Mouse (Mus musculus): ENCODE measurements at regions not wholly inside any gene's neighbourhood (a gene's known extent, or its start where the extent isn't known, plus 50 kb on each side); places are given as distances from the start of the nearest gene placed in this dataset.

DNA sequence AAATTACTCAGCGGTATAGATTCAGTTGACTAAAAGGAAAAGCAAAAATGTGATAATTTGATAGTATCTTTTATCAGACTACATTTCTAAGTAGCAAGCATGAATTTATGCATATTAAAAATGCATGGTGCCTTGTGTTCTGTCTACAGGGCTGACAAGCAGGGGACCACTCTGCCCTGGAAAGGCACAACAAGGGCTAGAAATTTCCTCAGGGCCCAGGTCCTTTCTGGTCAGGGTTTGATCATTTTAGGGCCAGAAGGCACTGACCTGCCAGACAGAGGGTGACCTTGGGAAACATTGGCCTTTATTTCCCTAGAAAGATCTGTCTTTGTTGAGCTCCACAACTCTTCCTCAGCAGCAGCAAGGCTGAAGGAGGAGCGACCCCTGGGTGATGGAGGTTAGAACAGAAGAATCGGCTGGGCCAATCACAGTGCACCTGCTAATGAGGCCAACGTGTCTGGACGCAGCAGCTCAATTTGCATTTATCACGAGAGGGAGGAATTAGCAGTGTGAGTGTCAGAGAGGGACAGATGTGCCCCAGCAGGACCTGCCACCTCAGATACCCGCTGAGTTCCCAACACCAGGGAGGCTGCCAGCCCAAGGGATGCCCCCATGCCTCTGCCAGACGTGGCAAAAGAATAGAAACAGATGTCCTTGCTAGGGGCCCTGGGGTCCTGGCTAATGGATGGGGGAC is 297.0 kb upstream of the Pou3f3 start:
- DNase-seq (ENCODE audit: low spot score in 2 of 2) = no peak
- intact Hi-C loops (cut with DNase I) = no loop called here

DNA sequence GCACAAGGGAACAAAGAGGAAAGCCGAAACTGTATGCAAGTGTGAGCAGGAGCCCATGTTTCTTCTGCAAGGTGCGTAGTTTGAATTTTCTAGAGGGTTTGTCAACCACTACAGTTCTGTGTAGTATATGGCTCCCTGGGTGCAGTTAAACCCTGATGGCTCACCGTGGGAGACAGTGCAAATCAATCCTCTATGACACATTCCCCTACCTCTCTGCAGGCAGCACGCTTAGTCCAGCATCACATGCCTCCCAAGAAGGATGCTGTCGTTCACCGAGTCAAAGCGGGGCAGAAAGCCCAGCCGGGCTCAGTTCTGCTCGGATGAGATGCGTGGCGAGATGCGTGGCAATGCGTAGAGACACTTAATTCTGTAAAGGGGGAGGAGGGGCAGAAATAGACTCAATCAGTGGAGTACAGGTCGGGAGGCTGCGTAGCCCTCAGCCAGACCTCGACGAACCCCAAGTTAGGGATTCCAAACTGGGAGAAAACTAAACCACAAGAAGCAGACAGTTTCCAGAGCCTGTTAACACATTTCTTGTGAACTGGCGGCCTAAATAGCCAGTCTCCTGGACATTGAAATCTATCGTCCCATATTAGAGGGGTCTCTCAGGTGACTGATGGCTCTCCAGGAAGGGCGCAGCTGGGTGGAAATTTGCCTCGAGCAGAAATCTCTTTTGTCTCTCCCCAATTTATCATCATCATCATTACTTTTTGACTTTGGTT is 279.6 kb upstream of the Pou3f3 start:
- no peak for DNase-seq (ENCODE audit: low spot score in 2 of 2)
- intact Hi-C loops (cut with DNase I) = no loop called here

DNA sequence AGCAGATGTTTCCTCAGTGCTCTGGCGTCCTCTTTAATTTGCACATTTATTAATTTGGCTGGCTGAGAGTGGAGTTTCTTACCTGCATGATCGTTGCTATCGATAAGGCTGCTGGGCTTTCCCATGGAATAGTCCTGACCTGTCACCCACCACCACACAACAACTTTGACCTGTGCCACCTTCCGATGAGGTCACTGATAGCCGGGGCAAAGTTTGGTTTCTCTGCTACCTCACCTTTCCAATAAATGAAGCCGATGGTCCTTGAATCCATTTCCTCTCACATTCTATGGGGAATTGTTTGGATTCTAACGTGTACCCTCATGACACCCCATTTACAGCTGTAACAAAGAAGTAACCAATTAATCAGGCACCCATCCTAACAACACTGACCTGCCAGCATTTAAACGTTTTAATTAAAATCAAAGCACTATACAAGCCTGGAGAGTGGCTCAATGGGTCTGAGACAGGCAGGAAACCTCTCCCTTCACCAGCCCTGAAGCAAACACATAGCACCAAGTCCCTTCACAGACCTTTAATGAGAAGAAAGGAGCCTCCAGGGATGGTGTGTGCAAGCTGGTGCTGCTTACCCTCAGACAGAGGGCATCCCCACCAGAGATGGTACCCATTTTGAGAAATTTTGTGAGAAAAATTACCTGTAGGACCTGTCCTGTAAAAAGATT is 278.9 kb upstream of the Pou3f3 start:
- intact Hi-C loops (cut with DNase I) = no loop called here
- no peak for DNase-seq (ENCODE audit: low spot score in 2 of 2)

DNA sequence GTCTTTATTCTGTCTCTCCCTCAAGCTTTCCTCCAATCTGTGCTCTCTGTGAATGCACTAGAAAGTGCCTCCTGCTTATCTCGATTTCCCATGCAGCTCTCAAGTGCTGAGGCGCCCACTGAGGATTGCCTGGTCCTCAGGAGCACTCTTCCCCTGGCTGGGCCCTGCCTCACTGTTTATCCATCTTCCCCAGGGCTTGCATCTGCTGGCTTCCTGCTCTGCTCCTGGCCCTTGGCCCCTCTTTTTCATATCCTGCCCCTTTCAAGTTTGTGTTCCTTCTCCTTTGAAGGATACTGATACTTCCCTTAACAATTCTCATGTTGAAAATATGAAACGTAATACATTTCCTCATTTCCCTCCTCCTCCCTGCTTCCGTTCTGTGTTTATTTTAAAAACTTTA is 277.8 kb upstream of the Pou3f3 start:
- intact Hi-C loops (cut with DNase I) = no loop called here
- no peak for DNase-seq (ENCODE audit: low spot score in 2 of 2)

DNA sequence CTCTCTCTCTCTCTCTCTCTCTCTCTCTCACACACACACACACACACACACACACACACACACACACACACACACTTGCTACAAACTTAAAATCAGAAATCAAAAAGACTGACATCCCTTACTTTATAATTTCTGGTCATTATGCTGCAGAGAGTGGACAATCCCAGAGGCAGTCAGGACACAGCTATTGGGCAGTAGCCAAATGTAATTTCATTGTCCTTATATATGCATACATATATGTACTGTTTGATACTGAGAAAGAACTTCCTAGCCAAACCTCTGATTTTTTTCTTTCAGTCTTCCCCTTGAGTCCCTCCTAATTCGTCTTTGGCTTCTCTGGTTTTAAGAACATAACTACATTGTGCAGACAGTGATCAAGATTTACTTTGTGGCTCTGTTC is 277.3 kb upstream of the Pou3f3 start:
- DNase-seq (ENCODE audit: low spot score in 2 of 2) = no peak
- intact Hi-C loops (cut with DNase I) = no loop called here

DNA sequence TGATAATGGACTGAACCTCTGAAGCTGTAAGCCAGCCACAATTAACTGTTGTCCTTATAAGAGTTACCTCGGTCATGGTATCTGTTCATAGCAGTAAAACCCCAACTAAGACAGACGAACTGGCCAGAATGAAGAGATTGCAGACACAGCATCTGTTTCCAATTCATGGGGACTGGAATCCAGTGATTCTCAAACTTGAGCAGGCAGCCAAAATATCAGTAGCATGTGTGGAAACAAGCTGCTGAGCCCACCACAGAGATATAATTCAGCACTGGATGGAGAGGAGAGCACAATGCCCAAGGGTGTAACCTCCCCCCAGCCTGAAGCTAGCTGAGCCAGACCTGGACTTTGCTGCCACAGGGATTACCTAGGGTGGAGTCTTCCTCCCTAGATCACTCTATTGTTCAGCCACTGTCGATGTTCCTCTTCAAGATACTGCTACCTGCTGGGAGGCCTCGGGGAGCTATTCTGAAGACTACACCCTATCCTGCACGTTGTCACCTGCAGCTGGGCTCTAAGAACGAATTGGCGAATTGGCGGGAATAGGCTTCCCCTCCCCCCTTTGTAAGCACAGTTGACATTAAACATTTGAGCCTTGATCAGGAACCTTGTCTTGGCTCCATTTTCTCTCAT is 259.1 kb upstream of the Pou3f3 start:
- DNase-seq (ENCODE audit: low spot score in 2 of 2) = no peak
- intact Hi-C loops (cut with DNase I) = no loop called here

DNA sequence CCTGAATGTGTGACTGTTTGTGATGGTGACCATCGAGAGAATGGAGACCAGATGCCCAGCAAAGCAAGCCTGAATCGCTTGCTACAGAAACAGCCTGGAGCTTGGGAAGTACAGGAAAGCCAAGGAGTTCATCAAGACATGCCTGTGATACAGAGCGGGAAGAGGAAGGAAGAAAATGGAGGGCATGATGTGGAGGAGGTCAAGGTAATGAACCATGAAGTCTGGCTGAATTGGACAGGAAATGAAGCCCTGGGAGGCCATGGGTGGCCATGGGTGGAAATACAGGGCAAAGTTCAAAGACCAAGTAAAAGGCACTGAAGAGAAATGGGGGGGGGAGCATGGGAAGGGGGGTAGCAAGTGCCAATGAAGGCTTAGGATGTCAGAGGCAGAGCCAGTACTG is 227.2 kb upstream of the Pou3f3 start:
- intact Hi-C loops (cut with DNase I) = no loop called here
- no peak for DNase-seq (ENCODE audit: low spot score in 2 of 2)

DNA sequence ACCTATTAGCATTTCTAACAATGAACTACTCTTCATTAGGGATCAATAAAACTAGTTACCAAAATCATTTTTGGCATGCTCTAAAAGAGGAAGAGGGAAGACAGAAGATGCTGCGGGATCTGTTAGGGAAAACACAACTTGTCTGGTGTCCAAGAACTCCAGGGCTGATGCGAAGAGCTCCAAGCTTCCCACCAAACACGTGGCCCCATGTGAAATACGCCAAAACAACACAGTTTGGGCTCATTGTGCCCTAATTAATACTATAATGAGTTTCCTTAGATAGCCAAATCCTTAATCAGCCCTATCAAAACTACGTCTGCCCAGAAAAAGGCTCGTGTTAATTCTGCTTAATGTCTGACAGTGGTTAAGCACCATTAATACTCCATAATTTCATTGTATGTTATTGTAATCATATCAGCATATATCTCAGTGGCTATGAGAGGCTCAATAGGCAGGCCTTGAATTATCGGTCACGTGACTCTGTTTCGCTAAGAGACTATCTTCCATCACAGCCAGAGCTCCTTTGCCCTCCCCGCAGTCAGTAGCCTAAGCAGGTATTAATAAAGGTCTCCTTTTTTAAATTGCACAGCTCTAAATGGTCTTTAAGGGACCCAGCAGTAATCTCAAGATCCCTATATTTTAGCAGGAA is 223.6 kb upstream of the Pou3f3 start:
- no peak for DNase-seq (ENCODE audit: low spot score in 2 of 2)
- intact Hi-C loops (cut with DNase I) = no loop called here

DNA sequence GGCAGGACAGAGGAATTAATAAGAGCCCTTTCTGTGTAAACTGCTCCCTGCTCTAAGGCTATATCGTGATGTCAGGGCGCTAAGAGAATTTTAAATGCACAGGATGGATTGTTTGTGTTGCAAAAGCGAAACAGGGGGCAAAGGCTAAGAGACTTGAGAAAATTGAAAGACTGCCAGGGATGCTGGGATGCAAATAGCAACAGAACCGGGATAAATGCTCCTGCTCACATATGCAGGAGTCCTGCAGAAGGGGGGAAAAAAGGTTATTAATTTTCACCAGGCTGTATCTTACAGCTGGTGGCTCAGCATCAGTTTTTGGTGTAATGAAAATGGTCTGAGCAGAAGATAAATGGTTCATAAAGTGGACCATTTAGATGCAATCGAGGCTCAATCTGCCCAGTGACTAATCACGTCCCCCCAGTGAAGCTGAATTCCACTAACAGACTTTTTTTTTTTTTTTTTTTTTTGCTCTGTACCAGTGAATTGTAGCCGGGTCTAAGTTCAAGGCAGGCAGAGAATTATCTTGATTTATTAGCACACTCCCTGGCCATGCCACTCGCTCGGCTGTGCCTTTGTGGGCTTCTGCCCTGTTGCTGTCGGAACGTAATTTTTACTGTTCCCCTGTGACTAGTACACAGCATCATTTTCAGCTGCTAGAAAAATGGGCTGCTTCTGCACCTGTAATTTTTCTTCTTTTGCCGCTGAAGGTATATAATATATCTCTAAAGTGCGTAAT is 222.9 kb upstream of the Pou3f3 start:
- intact Hi-C loops (cut with DNase I) = no loop called here
- DNase-seq (ENCODE audit: low spot score in 2 of 2) = no peak

DNA sequence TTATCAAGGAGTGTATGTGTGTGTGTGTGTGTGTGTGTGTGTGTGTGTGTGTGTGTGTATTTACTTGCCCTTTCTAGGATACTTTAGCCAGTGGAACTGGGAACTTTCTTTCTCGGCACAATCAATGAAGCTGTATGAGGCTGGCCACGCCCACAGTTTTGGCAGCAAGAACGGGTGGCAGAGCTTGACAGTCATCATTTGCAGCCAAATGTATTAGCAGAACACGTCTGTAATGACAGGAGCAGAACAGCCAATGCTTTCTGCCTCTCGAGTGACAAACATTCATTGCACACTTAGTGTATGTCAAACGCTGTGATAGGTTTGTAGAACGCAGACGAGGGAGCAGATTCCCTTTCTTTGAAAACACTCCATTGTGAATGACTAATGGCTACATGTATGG is 221.4 kb upstream of the Pou3f3 start:
- intact Hi-C loops (cut with DNase I) = no loop called here
- no peak for DNase-seq (ENCODE audit: low spot score in 2 of 2)

DNA sequence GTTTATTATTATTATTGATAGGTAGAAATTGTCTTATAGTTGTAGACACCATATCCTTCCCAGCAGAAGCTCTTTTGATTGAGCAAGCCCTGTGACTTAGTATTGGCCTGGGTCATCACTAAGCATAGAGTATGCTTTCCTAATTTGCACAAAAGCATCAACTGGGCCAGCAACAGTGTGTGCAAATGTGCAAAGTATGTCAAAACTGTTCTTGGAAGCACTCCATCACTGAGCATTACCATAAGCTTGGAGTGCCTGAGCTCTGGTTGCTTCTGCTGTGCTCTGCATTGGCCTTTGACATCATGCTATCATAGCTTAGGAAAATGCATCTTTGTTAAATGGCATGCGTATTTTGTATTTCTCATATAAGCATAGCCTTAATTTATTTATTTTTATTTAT is 220.7 kb upstream of the Pou3f3 start:
- DNase-seq (ENCODE audit: low spot score in 2 of 2) = no peak
- intact Hi-C loops (cut with DNase I) = no loop called here

DNA sequence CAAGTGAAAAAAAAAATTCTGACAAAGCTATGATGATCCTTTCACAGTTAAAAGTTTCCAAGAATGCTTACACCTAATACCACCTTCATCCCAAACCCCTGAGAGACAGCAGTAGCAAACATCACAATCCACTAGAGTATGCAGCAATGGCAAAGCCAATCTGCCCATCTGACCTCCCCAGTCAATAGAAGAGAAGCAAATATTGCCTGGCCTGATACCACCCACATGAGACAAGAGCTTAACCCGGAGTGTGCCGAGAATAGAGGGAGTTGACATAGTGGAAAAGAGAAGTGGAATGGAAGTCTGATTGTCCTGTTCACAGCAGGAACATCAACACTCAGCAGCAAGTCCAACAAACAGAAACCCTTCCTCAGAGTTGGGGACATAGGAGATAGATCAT is 219.9 kb upstream of the Pou3f3 start:
- DNase-seq (ENCODE audit: low spot score in 2 of 2) = no peak
- intact Hi-C loops (cut with DNase I) = no loop called here

DNA sequence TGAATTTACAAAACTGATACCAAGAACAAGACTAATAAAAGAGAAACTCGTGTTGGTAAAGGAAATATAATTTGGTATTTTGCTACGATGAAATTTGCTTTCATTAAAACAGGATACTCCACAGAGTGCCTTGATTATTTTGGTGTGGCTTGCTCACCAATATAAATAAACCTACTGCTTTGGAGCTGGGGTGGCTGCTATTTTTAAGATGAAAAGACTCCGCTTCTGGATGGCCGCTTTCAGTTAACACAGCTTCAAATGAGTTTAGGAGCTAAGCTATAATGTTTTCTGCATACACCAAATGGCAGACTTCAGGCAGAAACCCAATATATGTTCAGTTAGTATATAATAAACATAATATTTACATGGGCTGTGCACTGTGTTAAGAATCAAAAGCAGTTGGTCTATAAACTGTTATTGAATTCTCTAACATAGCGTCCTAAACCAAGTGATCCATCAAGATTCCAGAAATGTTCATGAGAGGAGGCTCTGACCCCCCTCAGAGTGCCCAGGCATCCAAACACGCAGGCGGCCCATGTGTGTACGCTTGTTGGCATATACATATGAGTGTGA is 215.1 kb upstream of the Pou3f3 start:
- peak in 1 of 2 experiments; percentile 55 for DNase-seq (ENCODE audit: low spot score in 2 of 2)
- intact Hi-C loops (cut with DNase I) = no loop called here

DNA sequence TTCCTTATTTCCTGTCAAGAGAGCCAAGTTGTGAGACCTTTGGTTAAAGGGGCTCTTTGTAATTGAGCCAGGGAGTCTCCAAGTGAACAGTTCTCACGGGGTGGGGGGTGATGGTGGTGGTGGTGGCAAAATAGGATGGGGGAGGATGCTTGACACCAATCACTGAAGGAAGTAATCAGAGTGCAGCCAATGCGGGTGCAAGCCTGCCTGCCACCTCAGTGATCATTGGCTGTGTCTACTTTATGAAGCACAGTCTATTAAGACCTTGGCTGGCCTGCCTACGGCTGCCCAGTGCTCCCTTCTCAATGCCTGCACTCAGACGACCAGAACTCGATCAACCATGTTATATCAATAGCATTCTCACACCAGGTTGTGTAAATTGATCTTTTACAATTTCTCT is 206.0 kb upstream of the Pou3f3 start:
- DNase-seq (ENCODE audit: low spot score in 2 of 2) = no peak
- intact Hi-C loops (cut with DNase I) = no loop called here

DNA sequence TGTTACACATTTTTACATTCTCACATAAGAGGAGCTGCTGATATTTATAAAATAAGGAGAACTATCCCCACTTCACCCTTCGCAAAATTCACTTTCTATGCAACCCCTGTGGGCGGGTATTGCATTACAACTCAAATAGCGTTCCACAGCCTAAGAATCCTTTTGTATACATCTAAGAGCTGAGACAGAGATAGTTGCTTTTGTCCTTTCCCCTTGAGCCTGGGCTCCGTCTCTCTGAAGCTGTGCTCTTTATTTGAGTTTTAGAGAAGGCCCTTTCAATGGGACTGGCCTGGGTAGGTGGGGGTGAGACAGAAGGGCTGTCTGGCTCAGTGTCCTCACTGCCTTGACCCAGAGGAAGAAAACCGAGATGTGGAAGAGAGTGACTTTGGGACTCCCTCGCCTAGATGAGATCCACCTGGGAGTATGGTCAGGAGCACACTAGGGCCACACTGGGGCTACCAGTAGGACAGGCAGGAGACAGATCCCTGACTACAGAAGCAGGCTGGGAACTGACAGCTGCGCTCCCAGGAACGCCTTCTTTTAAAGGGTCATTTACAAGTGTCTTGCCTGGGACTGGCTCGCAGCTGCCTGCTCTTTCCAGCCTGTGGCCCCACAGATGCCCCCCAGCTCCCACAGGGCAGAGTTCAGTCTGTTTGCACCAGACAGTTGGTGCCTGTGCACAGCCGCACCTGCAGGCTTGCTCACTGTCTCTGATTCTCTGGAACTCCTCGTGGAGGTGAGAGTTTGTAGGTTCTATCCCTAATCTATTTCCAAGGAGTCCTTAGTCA is 204.5 kb upstream of the Pou3f3 start:
- DNase-seq (ENCODE audit: low spot score in 2 of 2) = no peak
- intact Hi-C loops (cut with DNase I) = loop anchor here (2.0 to 5.0 kb wide), 2 partner anchors 196 to 230 kb away; no protein-coding TSS in a partner anchor

DNA sequence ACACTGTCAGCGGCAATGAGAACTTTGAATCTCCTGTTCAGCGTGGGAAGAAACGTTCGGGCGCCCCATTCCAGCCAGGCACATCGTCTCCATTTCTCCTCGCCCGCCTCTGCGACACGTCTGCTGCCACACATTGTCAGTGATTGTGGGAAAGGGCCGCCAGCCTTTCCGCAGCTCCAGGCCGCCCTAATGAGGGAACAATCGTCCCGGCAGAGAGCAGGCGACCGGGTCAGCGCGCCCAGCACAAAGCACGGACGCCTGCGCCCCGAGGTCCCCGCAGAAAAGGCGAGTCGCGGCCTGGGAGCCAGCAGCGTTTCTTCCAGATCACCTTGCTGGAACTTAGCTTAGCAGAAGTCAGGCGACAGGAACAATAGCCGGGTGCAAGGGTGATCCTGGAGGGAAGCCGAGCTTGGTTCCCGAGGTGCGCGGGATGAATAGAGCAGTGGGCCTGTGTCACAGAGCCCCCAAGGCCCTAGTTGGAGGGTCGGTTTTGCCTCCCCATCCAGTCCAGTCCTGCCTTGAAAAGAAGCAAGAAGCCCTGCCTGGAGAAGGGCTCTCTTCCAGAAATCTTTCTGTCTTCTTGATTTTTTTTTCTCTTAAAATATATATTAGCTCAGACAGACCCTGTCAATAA is 203.8 kb upstream of the Pou3f3 start:
- intact Hi-C loops (cut with DNase I) = loop anchor here (2.0 to 5.0 kb wide), 2 partner anchors 196 to 231 kb away; no protein-coding TSS in a partner anchor
- DNase-seq (ENCODE audit: low spot score in 2 of 2) = peak in 1 of 2 experiments; percentile 39

DNA sequence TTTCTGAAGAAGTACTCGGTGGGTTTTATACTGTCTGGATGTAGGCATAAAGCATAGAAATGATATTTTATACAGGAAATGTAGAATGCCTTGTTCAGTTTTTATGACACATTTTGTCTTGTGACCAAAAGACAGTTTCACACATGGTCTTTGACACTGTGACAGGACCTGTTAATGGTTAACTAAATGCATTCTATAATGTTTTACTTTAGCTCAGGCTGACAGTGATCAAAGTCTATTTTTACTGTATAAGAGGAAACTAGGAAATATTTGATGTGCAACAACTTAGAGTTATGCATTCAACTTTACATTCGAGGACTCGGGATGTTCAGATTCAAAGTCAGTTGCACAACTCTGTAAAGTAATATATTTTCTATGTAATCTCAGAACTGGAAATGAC is 199.5 kb upstream of the Pou3f3 start:
- no peak for DNase-seq (ENCODE audit: low spot score in 2 of 2)
- intact Hi-C loops (cut with DNase I) = no loop called here

DNA sequence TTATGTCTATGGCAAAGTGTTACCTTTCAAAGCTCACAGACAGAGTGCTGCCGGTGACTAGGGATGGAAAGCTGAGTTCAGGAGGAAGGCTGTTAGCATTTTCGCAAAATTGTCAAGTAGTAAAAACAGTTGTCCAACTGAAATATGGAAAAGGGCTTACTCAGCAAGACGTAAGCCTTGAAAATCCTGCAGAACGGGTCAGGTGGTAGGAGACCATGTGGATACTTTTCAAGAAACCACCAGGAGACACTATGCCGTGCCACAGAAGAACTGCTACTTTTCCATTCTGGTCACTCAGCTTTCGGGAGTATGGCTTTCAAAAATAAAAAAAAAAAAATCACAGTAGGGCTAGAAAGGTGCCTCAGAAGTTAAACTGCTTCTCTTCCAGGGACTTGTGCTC is 199.1 kb upstream of the Pou3f3 start:
- intact Hi-C loops (cut with DNase I) = no loop called here
- DNase-seq (ENCODE audit: low spot score in 2 of 2) = no peak
